In the genomic region with DNA sequence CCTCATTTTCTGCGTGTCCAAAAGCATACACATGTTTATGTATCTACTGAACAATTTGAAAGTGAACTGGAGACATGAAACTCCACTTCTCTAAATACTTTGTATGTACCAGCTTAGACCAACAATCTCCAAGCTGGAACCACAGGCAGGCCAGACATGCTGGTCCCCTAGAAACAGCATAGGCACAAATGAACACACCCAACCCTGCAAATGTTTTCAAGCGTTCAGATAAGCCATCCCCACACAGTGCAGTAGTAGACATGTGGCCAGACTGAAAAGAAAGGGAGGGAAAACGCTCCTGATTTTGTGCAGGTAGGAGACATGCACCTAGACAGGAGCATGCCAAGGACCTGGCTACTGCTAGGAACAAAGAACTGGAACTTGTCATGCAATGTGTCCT, we compare ENCODE assay signal across 16 mouse cellular contexts.
"Had no signal": no experiment of that assay in that cellular context is flagged by ENCODE, and none has a peak within 500 bp of the region (broad histone marks: within the 10 kb centered on the region; RNA-seq: fewer than 3 reads in every experiment).

No protein-coding gene starts in this region.

- H3K27ac ChIP-seq: intestine, embryonic 15.5 days; kidney, embryonic 15.5 days; limb, embryonic 10.5 days; limb, embryonic 13.5 days; lung, embryonic 15.5 days had no signal

- H3K27me3 ChIP-seq: intestine, embryonic 15.5 days; kidney, embryonic 15.5 days; limb, embryonic 13.5 days; lung, embryonic 15.5 days had no signal

- DNase-seq: kidney, adult 11 months; kidney, adult 8-10 months; kidney, postnatal 10 days; kidney, postnatal 36 days; lung, postnatal 14 days; lung, postnatal 4 days; midbrain, embryonic 14.5 days; thymus, adult 2 months; thymus, postnatal 14 days; thymus, postnatal 4 days had no signal

- H3K4me1 ChIP-seq: kidney, embryonic 15.5 days; limb, embryonic 10.5 days; limb, embryonic 13.5 days; lung, embryonic 15.5 days had no signal

- H3K4me3 ChIP-seq: intestine, embryonic 15.5 days; kidney, embryonic 15.5 days; limb, embryonic 10.5 days; limb, embryonic 13.5 days; lung, embryonic 15.5 days had no signal

- ATAC-seq: intestine, embryonic 15.5 days had no signal

- H3K36me3 ChIP-seq: intestine, embryonic 15.5 days; kidney, embryonic 15.5 days; limb, embryonic 10.5 days; limb, embryonic 13.5 days; lung, embryonic 15.5 days had no signal

- H3K9me3 ChIP-seq: intestine, embryonic 15.5 days; kidney, embryonic 15.5 days; limb, embryonic 10.5 days; limb, embryonic 13.5 days; lung, embryonic 15.5 days had no signal

- H3K4me2 ChIP-seq: intestine, embryonic 15.5 days; kidney, embryonic 15.5 days; limb, embryonic 13.5 days; lung, embryonic 15.5 days; midbrain, embryonic 11.5 days had no signal

- H3K9ac ChIP-seq: intestine, embryonic 15.5 days; kidney, embryonic 15.5 days; limb, embryonic 13.5 days; lung, embryonic 15.5 days had no signal
